Mouse (Mus musculus): ENCODE measurements at regions not wholly inside any gene's neighbourhood (a gene's known extent, or its start where the extent isn't known, plus 50 kb on each side); places are given as distances from the start of the nearest gene placed in this dataset.

DNA sequence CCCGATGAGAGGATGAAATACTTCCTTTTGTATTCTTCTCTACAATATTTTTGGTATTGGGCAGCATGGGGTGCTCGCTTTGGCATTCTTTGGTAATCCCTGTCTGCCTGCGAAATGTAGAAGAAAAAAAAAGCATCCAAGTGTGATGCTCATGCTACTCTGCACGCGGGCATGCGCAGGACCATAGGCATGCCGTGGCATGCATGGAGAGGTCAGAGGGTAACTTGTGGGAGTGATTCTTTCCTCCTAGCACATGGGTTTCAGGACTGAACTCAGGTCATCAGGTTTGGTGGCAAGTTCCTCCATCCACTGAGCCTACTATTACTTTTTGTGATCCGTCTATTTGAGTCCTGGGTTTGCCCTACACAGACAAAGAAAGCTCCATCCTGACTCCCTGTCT, 74.3 kb downstream of the Gm525 start:
- DNase-seq (ENCODE audit: low spot score in 2 of 2), result no peak

GRCm38 (mm10) chr11:89145281-89145945, 71.8 kb downstream of the Gm525 start:
- no peak for DNase-seq (ENCODE audit: low spot score in 2 of 2)

- DNase-seq (ENCODE audit: low spot score in 2 of 2), result no peak
Measured at GRCm38 (mm10) chr11:89142527-89143154, 69.0 kb downstream of the Gm525 start.

Measured in gastrocnemius, adult 8-10 months (tissue).